Mouse (Mus musculus) CH12.LX (cell line): ENCODE results near the gene Plppr3. TPM values are rescaled to one million over a fixed set of nuclear protein-coding genes. Genes with fewer than 3 reads are reported as not detected.
A peak's percentile ranks its signal among the peaks of the same experiment; 100 is the strongest.

ENCODE experiments used
- DNase-seq: peaks from one replicate; pipeline ENCODE4 v3.0.0-alpha.2; 2013; ENCODE audit errors: extremely low read depth
- H3K27ac ChIP-seq: 2 replicates; pipeline ENCODE4 v1.5.1; 2012; ENCODE audit warnings: low read depth, mild to moderate bottlenecking, control low read depth, moderate library complexity; ENCODE audit not compliant: insufficient read depth
- H3K27me3 ChIP-seq: replicated peaks from 2 replicates; pipeline ENCODE3; 2012; ENCODE audit warnings: inconsistent platforms
- H3K36me3 ChIP-seq, 2 experiments: replicated peaks in 1 of 2; 2 replicates each; pipeline versions ENCODE3 to v1.6.1; 2012; ENCODE audit warnings: inconsistent platforms in 1 of 2, low read length in 1 of 2, mild to moderate bottlenecking in 1 of 2, mixed read lengths in 1 of 2, moderate library complexity in 1 of 2; ENCODE audit not compliant: control insufficient read depth in 1 of 2, insufficient read depth in 1 of 2
- H3K4me1 ChIP-seq, 2 experiments: 2 replicates each; pipeline ENCODE4 v1.6.1; 2012; ENCODE audit warnings: inconsistent platforms in 1 of 2, moderate library complexity in 1 of 2; ENCODE audit not compliant: insufficient read depth in 2 of 2, control insufficient read depth in 1 of 2
- H3K4me2 ChIP-seq: 2 replicates; pipeline ENCODE4 v1.6.1; 2012; ENCODE audit warnings: low read depth, mild to moderate bottlenecking, control low read depth; ENCODE audit not compliant: poor library complexity, insufficient read depth, severe bottlenecking
- H3K4me3 ChIP-seq, 3 experiments: fragments of 150-350 bp in 1 of 3; sonication (generic) in 1 of 3; replicated peaks in 1 of 3; 2 replicates each; pipeline versions ENCODE3 to v1.5.1; 2011 to 2012; ENCODE audit warnings: low read depth in 2 of 3, low read length in 2 of 3, mild to moderate bottlenecking in 2 of 3, moderate library complexity in 2 of 3, control low read depth in 1 of 3, improper control_type of control experiment in 1 of 3, inconsistent platforms in 1 of 3, mixed read lengths in 1 of 3; ENCODE audit not compliant: poor library complexity in 1 of 3
- H3K79me2 ChIP-seq: replicated peaks from 2 replicates; pipeline ENCODE4 v1.6.1; 2012; ENCODE audit warnings: mild to moderate bottlenecking, moderate library complexity; ENCODE audit not compliant: control insufficient read depth, poor library complexity, insufficient read depth, severe bottlenecking; ENCODE audit errors: extremely low read depth
- H3K9ac ChIP-seq: 2 replicates; pipeline ENCODE4 v1.6.1; 2012; ENCODE audit warnings: low read depth, mild to moderate bottlenecking, control low read depth, moderate library complexity; ENCODE audit not compliant: insufficient read depth
- H3K9me3 ChIP-seq: replicated peaks from 2 replicates; pipeline ENCODE3; 2012; ENCODE audit warnings: low read length, inconsistent platforms, mixed read lengths
- CTCF ChIP-seq, 2 experiments: IDR thresholded peaks in 1 of 2; conservative IDR thresholded peaks in 1 of 2; 2 replicates each; pipeline ENCODE4 v1.5.1; 2011 to 2012; ENCODE audit warnings: low read depth in 2 of 2, low read length in 2 of 2, improper control_type of control experiment in 1 of 2, inconsistent platforms in 1 of 2, mild to moderate bottlenecking in 1 of 2, moderate library complexity in 1 of 2
- E2F4 ChIP-seq: IDR thresholded peaks from 2 replicates; pipeline ENCODE4 v1.6.1; 2011; ENCODE audit warnings: low read depth, low read length, improper control_type of control experiment; ENCODE audit not compliant: insufficient replicate concordance
- ELF1 ChIP-seq: IDR thresholded peaks from 2 replicates; pipeline ENCODE4 v1.6.1; 2014; ENCODE audit warnings: low read depth, mild to moderate bottlenecking, inconsistent platforms, low read length, improper control_type of control experiment
- EP300 ChIP-seq: IDR thresholded peaks from 2 replicates; pipeline ENCODE4 v1.6.1; 2011; ENCODE audit warnings: low read length, improper control_type of control experiment
- ETS1 ChIP-seq: conservative IDR thresholded peaks from 2 replicates; pipeline ENCODE4 v1.6.1; 2012; ENCODE audit warnings: low read depth, mild to moderate bottlenecking, inconsistent platforms, low read length, improper control_type of control experiment, moderate library complexity
- GABPA ChIP-seq: IDR thresholded peaks from 2 replicates; pipeline ENCODE4 v1.6.1; 2012; ENCODE audit warnings: low read depth, low read length, improper control_type of control experiment, inconsistent platforms; ENCODE audit not compliant: insufficient replicate concordance
- IRF4 ChIP-seq: IDR thresholded peaks from 2 replicates; pipeline ENCODE4 v1.6.1; 2014; ENCODE audit warnings: low read depth, mild to moderate bottlenecking, inconsistent platforms, low read length, improper control_type of control experiment
- JUND ChIP-seq: conservative IDR thresholded peaks from 2 replicates; pipeline ENCODE4 v1.6.1; 2011; ENCODE audit warnings: low read depth, low read length, improper control_type of control experiment
- KAT2A ChIP-seq: IDR thresholded peaks from 2 replicates; pipeline ENCODE4 v1.6.1; 2012; ENCODE audit warnings: low read length, improper control_type of control experiment, inconsistent platforms; ENCODE audit not compliant: insufficient replicate concordance
- MAX ChIP-seq: IDR thresholded peaks from 2 replicates; pipeline ENCODE4 v1.6.1; 2011; ENCODE audit warnings: low read length, improper control_type of control experiment
- MAZ ChIP-seq: IDR thresholded peaks from 2 replicates; pipeline ENCODE4 v1.6.1; 2012; ENCODE audit warnings: low read depth, mild to moderate bottlenecking, inconsistent platforms, low read length, improper control_type of control experiment, moderate library complexity
- MXI1 ChIP-seq: IDR thresholded peaks from 2 replicates; pipeline ENCODE4 v1.6.1; 2011; ENCODE audit warnings: mild to moderate bottlenecking, low read depth, low read length, improper control_type of control experiment
- NELFE ChIP-seq: IDR thresholded peaks from 2 replicates; pipeline ENCODE4 v1.6.1; 2011; ENCODE audit warnings: low read depth, low read length, improper control_type of control experiment
- NRF1 ChIP-seq: IDR thresholded peaks from 2 replicates; pipeline ENCODE4 v1.6.1; 2014; ENCODE audit warnings: low read depth, mild to moderate bottlenecking, inconsistent platforms, low read length, improper control_type of control experiment, moderate library complexity
- RAD21 ChIP-seq: IDR thresholded peaks from 2 replicates; pipeline ENCODE4 v1.6.1; 2011; ENCODE audit warnings: low read depth, mild to moderate bottlenecking, low read length, improper control_type of control experiment, moderate library complexity
- RCOR1 ChIP-seq: conservative IDR thresholded peaks from 2 replicates; pipeline ENCODE4 v1.6.1; 2012; ENCODE audit warnings: low read depth, mild to moderate bottlenecking, inconsistent platforms, low read length, improper control_type of control experiment
- SMC3 ChIP-seq: IDR thresholded peaks from 2 replicates; pipeline ENCODE4 v1.6.1; 2011; ENCODE audit warnings: low read depth, low read length, improper control_type of control experiment
- TBP ChIP-seq: conservative IDR thresholded peaks from 2 replicates; pipeline ENCODE4 v1.6.1; 2011; ENCODE audit warnings: low read depth, low read length, improper control_type of control experiment
- TCF12 ChIP-seq: IDR thresholded peaks from 2 replicates; pipeline ENCODE4 v1.6.1; 2014; ENCODE audit warnings: low read depth, mild to moderate bottlenecking, inconsistent platforms, low read length, improper control_type of control experiment
- USF2 ChIP-seq: conservative IDR thresholded peaks from 2 replicates; pipeline ENCODE4 v1.6.1; 2011; ENCODE audit warnings: low read depth, low read length, improper control_type of control experiment
- ZC3H11A ChIP-seq: IDR thresholded peaks from 2 replicates; pipeline ENCODE4 v1.6.1; 2012; ENCODE audit warnings: low read depth, mild to moderate bottlenecking, inconsistent platforms, low read length, improper control_type of control experiment
- ZKSCAN1 ChIP-seq: IDR thresholded peaks from 2 replicates; pipeline ENCODE4 v1.6.1; 2012; ENCODE audit warnings: low read depth, inconsistent platforms, low read length, improper control_type of control experiment, borderline replicate concordance
- ZNF384 ChIP-seq: IDR thresholded peaks from 2 replicates; pipeline ENCODE4 v1.6.1; 2012; ENCODE audit warnings: low read depth, low read length, improper control_type of control experiment, inconsistent platforms
- dilution Hi-C: fragments of 300-500 bp; cut with MboI; formaldehyde crosslinking; loops from 2 replicates; pipeline ENCODE4 v1.14.3; 2020; ENCODE audit warnings: low sequenced_read_pairs; ENCODE audit not compliant: extremely low pct_unique_long_range_greater_than_20kb, extremely low pct_ligation_motif_present
- in situ Hi-C: fragments of 300-500 bp; cut with MboI; formaldehyde crosslinking; loops from 3 replicates; pipeline ENCODE4 v1.14.3; 2019; ENCODE audit warnings: low sequenced_read_pairs, low pct_ligation_motif_present, low pct_unique_long_range_greater_than_20kb, mixed read lengths
- polyA plus RNA-seq: library from polyadenylated mRNA; unstranded; fragments of >175 nt; gene quantifications from 2 replicates; pipeline ENCODE4 v1.2.1, GENCODE M21; 2012; ENCODE audit warnings: low read depth; ENCODE audit not compliant: insufficient read length
- total RNA-seq, 2 experiments: library from RNA; depleted of rRNA; stranded (reverse); fragments of 300-350 nt in 1 of 2; fragments of >200 nt in 1 of 2; gene quantifications; 2 replicates each; pipeline ENCODE4 v1.2.3; 2012 to 2014

Gene Plppr3
- total and polyA plus RNA-seq, 3 experiments = 0.47 to 3.4 TPM; not detected in 1

GRCm38 (mm10) chr10:79900951-79901410, 26.5 kb upstream of the Plppr3 start:
- in situ Hi-C loops = no loop called here
- Histone ChIP-seq H3K27ac (no peak overlapping the region), H3K79me2 (no peaks in the 10 kb centered on the region), H3K4me2 (no peak overlapping the region), H3K4me1 (peaks cover 13 to 26% of the 10 kb centered on the region in 2 experiments), H3K36me3 (peaks cover 23 to 82% of the 10 kb centered on the region in 2 experiments), H3K9ac (no peak overlapping the region), H3K27me3 (no peaks in the 10 kb centered on the region), H3K4me3 (no peak overlapping the region), H3K9me3 (peaks cover 5% of the 10 kb centered on the region)
- no peak for DNase-seq
- dilution Hi-C loops = no loop called here
- no peak for TF ChIP-seq EP300
- peak in 1 of 2 experiments; percentile 39; a peak in 2 of 4 replicates for TF ChIP-seq CTCF (conservative IDR thresholded peaks at IDR 0.05 in 1 of 2, IDR thresholded peaks at IDR 0.05 in 1 of 2; ENCODE audit: low read depth in 2 of 2, low read length in 2 of 2)
- no peak for TF ChIP-seq MXI1
- TF ChIP-seq ETS1 = no peak
- TF ChIP-seq MAZ = no peak
- no peak for TF ChIP-seq KAT2A
- peak; percentile 22 for TF ChIP-seq RAD21
- TF ChIP-seq JUND = no peak
- no peak for TF ChIP-seq SMC3

- TF ChIP-seq ELF1 (no peak), IRF4 (no peak), ZNF384 (no peak), ZC3H11A (no peak), E2F4 (no peak), GABPA (no peak), NELFE (no peak), ETS1 (no peak), RAD21 (no peak), RCOR1 (no peak), TCF12 (no peak), MAX (no peak), KAT2A (no peak), TBP (no peak), NRF1 (no peak), USF2 (no peak), ZKSCAN1 (no peak)
- no peak overlapping the region for H3K4me3 ChIP-seq
- in situ Hi-C loops (no loop called here), dilution Hi-C loops (no loop called here)
- H3K9me3 ChIP-seq = no peaks in the 10 kb centered on the region
- peak; percentile 27 for DNase-seq
- H3K4me2 ChIP-seq = 0 out of 2 replicates have a peak overlapping the region, but pooled peaks have one; percentile 2
- H3K27ac ChIP-seq = no peak overlapping the region
- H3K36me3 ChIP-seq = peaks cover 18 to 80% of the 10 kb centered on the region in 2 experiments
- H3K27me3 ChIP-seq = no peaks in the 10 kb centered on the region
- no peaks in the 10 kb centered on the region for H3K79me2 ChIP-seq
- H3K9ac ChIP-seq = no peak overlapping the region
- peaks cover 9 to 50% of the 10 kb centered on the region in 2 experiments for H3K4me1 ChIP-seq
These were observed 23.1 kb upstream of the Plppr3 start for GRCm38 (mm10) chr10:79897316-79898245.
